Mouse (Mus musculus) lung, embryonic 15.5 days (tissue): ENCODE data around the gene Adamts14. TPM values are rescaled to one million over a fixed set of nuclear protein-coding genes. Genes with fewer than 3 reads are reported as not detected.
A peak's percentile ranks its signal among the peaks of the same experiment; 100 is the strongest.

ENCODE experiments used
- ATAC-seq: fragments of 200-750 bp; cut with Nextera tagmentation; 2 replicates; pipeline ENCODE4 v1.8.0; 2017; ENCODE audit warnings: moderate number of reproducible peaks, borderline replicate concordance; ENCODE audit not compliant: low FRiP score, low TSS enrichment; ENCODE audit errors: extremely low read depth
- H3K27ac ChIP-seq: fragments of 300-500 bp; sonication (generic); 2 replicates; pipeline ENCODE4 v1.5.1; 2015; ENCODE audit warnings: moderate library complexity, mild to moderate bottlenecking, inconsistent platforms
- H3K27me3 ChIP-seq: fragments of 300-500 bp; sonication (generic); 2 replicates; pipeline ENCODE4 v1.6.1; 2015; ENCODE audit warnings: inconsistent platforms
- H3K36me3 ChIP-seq: fragments of 300-500 bp; sonication (generic); 2 replicates; pipeline ENCODE4 v1.6.1; 2015; ENCODE audit warnings: inconsistent platforms
- H3K4me1 ChIP-seq: fragments of 300-500 bp; sonication (generic); 2 replicates; pipeline ENCODE4 v1.6.1; 2015; ENCODE audit warnings: inconsistent platforms
- H3K4me2 ChIP-seq: fragments of 300-500 bp; sonication (generic); 2 replicates; pipeline ENCODE4 v1.6.1; 2015; ENCODE audit warnings: inconsistent platforms, mild to moderate bottlenecking, moderate library complexity
- H3K4me3 ChIP-seq: fragments of 300-500 bp; sonication (generic); 2 replicates; pipeline ENCODE4 v1.5.1; 2015; ENCODE audit warnings: mild to moderate bottlenecking, inconsistent platforms
- H3K9ac ChIP-seq: fragments of 300-500 bp; sonication (generic); 2 replicates; pipeline ENCODE4 v1.6.1; 2015; ENCODE audit warnings: inconsistent platforms
- H3K9me3 ChIP-seq: fragments of 300-500 bp; sonication (generic); 2 replicates; pipeline ENCODE4 v1.6.1; 2016; ENCODE audit warnings: inconsistent platforms
- WGBS: fragments of 180-500 bp; shearing (Covaris S2); methylation state at CpG from one replicate; pipeline ENCODE4 v1.1.7; 2015; 5-methylcytosine and 5-hydroxymethylcytosine counted together
- polyA plus RNA-seq: library from polyadenylated mRNA; unstranded; fragments of >200 nt; fragmentation: Nextera tagmentation; extraction: Ambion mirVana; gene quantifications from 2 replicates; pipeline ENCODE4 v1.2.1, GENCODE M21; 2015

Adamts14 gene
- polyA plus RNA-seq, 1 experiment from 2014 or later, result 1.9 TPM

- H3K9ac ChIP-seq, result no peak overlapping the region
- ATAC-seq, result no peak
- H3K36me3 ChIP-seq, result no peaks in the 10 kb centered on the region
- H3K27me3 ChIP-seq, result no peaks in the 10 kb centered on the region
- no peaks in the 10 kb centered on the region for H3K9me3 ChIP-seq
- H3K27ac ChIP-seq, result no peak overlapping the region
- WGBS, result 74% methylated on average over 5 of the region's 5 CpGs
- H3K4me3 ChIP-seq, result no peak overlapping the region
- H3K4me2 ChIP-seq, result no peak overlapping the region
- no peaks in the 10 kb centered on the region; the same call in 1 of the 2 replicates for H3K4me1 ChIP-seq
Observed at GRCm38 (mm10) chr10:61225694-61226093, 47.5 kb downstream of the Adamts14 start.

GRCm38 (mm10) chr10:61219318-61219717 is 53.9 kb downstream of the Adamts14 start:
- peaks cover 5% of the 10 kb centered on the region; the same call in 1 of the 2 replicates for H3K9me3 ChIP-seq
- ATAC-seq, result no peak
- H3K27me3 ChIP-seq, result no peaks in the 10 kb centered on the region
- WGBS, result 91% methylated on average over 4 of the region's 4 CpGs
- H3K9ac ChIP-seq, result no peak overlapping the region
- H3K4me2 ChIP-seq, result no peak overlapping the region
- H3K36me3 ChIP-seq, result no peaks in the 10 kb centered on the region
- no peaks in the 10 kb centered on the region for H3K4me1 ChIP-seq
- no peak overlapping the region for H3K4me3 ChIP-seq
- H3K27ac ChIP-seq, result no peak overlapping the region

DNA sequence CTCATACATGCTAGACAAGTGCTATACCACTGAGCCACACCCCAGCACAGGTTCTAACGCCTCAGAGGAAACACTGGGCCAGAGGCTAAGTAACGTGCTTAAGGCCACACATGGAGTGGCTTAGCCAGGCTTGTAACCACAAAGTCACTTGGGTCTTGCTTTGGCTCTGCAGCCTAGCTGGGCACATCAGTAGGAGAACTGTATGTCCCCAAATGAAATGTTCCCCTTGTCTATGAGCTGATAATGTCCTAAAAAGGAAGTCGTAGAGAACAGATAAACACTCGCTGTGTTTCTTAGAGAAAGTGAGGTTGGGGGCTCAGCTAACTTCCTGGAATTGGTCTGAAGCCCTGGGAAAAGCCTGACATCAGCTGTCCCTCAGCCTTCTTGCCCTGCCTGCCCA is 57.1 kb downstream of the Adamts14 start:
- 54% methylated on average over 4 of the region's 4 CpGs for WGBS
- H3K4me3 ChIP-seq, result no peak overlapping the region
- H3K9ac ChIP-seq, result no peak overlapping the region
- H3K36me3 ChIP-seq, result no peaks in the 10 kb centered on the region
- H3K27me3 ChIP-seq, result no peaks in the 10 kb centered on the region
- ATAC-seq, result no peak
- peaks cover 5% of the 10 kb centered on the region; the same call in 1 of the 2 replicates for H3K9me3 ChIP-seq
- no peaks in the 10 kb centered on the region for H3K4me1 ChIP-seq
- H3K27ac ChIP-seq, result no peak overlapping the region
- no peak overlapping the region for H3K4me2 ChIP-seq

DNA sequence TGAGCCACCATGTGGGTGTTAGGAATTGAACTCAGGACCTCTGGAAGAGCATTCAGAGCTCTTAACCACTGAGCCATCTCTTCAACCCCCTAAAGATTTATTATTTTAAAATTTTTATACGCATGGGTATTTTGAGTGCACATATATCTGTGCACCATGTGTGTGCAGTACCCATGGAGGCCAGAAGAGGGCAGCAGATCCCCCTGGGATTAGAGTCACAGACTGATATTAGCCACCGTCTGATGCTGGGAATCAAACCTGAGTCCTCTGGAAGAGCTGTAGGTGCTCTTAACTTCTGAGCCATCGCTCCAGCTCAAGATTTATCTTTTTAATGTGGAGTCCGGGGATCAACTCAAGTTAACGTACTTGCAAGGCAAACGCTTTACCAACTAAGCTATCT is 57.6 kb downstream of the Adamts14 start:
- H3K27ac ChIP-seq, result no peak overlapping the region
- ATAC-seq, result no peak
- WGBS, result 96% methylated on average over 6 of the region's 6 CpGs
- no peaks in the 10 kb centered on the region for H3K4me1 ChIP-seq
- H3K4me3 ChIP-seq, result no peak overlapping the region
- no peaks in the 10 kb centered on the region for H3K27me3 ChIP-seq
- H3K9ac ChIP-seq, result no peak overlapping the region
- H3K9me3 ChIP-seq, result peaks cover 5% of the 10 kb centered on the region; the same call in 1 of the 2 replicates
- H3K36me3 ChIP-seq, result no peaks in the 10 kb centered on the region
- no peak overlapping the region for H3K4me2 ChIP-seq

DNA sequence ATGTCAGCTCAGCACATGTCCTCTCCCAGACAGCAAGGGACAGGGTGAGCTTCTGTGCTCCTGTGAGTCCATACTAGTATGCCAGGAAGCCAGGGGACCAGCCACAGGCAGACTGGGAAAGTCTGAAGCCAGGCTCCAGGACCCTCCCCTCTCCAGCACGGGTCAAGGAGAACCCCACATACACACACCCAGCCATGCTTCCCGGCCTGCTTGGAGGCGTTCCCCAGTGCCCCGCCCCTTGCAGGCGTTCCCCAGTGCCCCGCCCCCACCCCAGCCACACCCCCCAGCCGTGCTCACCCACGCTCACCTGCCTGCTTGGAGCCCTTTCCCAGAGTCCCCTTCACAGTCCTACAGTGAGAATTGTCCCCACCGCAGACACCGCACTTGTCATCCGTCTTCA is 60.4 kb downstream of the Adamts14 start:
- peak; percentile 66 for ATAC-seq
- no peak overlapping the region; the same call in 1 of the 2 replicates for H3K4me2 ChIP-seq

GRCm38 (mm10) chr10:61211743-61212142 is 61.5 kb downstream of the Adamts14 start:
- no peak for ATAC-seq
- Histone ChIP-seq H3K9me3 (no peaks in the 10 kb centered on the region), H3K27ac (no peak overlapping the region), H3K9ac (no peak overlapping the region), H3K27me3 (no peaks in the 10 kb centered on the region), H3K4me3 (no peak overlapping the region), H3K4me1 (no peaks in the 10 kb centered on the region), H3K36me3 (no peaks in the 10 kb centered on the region), H3K4me2 (no peak overlapping the region)
- WGBS, result 9% methylated on average over 13 of the region's 13 CpGs

More for the DNA sequence above, 60.4 kb downstream of the Adamts14 start:
- H3K4me1 ChIP-seq, result no peaks in the 10 kb centered on the region
- H3K27me3 ChIP-seq, result no peaks in the 10 kb centered on the region
- no peak overlapping the region for H3K27ac ChIP-seq
- 17% methylated on average over 10 of the region's 11 CpGs for WGBS
- H3K9me3 ChIP-seq, result no peaks in the 10 kb centered on the region
- H3K9ac ChIP-seq, result no peak overlapping the region
- H3K4me3 ChIP-seq, result no peak overlapping the region
- H3K36me3 ChIP-seq, result no peaks in the 10 kb centered on the region

- Histone ChIP-seq H3K27ac (no peak overlapping the region), H3K9me3 (no peaks in the 10 kb centered on the region), H3K4me3 (no peak overlapping the region), H3K9ac (no peak overlapping the region), H3K4me1 (no peaks in the 10 kb centered on the region), H3K27me3 (no peaks in the 10 kb centered on the region), H3K4me2 (no peak overlapping the region), H3K36me3 (no peaks in the 10 kb centered on the region)
- no peak for ATAC-seq
- 78% methylated on average over 4 of the region's 4 CpGs for WGBS
Observed at GRCm38 (mm10) chr10:61211105-61211504, 62.1 kb downstream of the Adamts14 start.

GRCm38 (mm10) chr10:61208114-61208684 is 65.0 kb downstream of the Adamts14 start:
- WGBS, result 74% methylated on average over 9 of the region's 9 CpGs
- Histone ChIP-seq H3K9ac (no peak overlapping the region), H3K27me3 (no peaks in the 10 kb centered on the region), H3K4me1 (no peaks in the 10 kb centered on the region), H3K4me2 (no peak overlapping the region), H3K9me3 (no peaks in the 10 kb centered on the region), H3K4me3 (no peak overlapping the region), H3K27ac (no peak overlapping the region), H3K36me3 (no peaks in the 10 kb centered on the region)
- ATAC-seq, result no peak

DNA sequence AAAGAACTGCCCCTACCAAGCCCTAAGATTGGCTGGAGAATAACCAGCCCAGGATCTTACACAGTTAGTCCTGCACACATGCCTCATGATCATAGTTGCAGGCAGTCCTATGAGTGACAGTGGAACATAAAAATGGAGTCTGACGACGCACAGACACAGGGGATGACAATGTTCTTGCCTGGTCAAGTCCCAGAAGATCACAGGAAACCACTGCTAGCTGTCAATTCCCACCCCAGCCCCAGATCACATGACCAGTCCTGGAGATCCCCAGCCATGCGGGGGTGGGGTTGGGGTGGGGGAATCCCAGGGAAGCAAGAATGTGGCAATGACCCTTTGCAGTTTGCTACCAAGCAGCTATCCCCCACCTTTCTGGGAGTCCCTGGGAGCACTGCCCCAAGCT is 69.3 kb downstream of the Adamts14 start:
- Histone ChIP-seq H3K4me1 (no peaks in the 10 kb centered on the region), H3K27ac (no peak overlapping the region)

DNA sequence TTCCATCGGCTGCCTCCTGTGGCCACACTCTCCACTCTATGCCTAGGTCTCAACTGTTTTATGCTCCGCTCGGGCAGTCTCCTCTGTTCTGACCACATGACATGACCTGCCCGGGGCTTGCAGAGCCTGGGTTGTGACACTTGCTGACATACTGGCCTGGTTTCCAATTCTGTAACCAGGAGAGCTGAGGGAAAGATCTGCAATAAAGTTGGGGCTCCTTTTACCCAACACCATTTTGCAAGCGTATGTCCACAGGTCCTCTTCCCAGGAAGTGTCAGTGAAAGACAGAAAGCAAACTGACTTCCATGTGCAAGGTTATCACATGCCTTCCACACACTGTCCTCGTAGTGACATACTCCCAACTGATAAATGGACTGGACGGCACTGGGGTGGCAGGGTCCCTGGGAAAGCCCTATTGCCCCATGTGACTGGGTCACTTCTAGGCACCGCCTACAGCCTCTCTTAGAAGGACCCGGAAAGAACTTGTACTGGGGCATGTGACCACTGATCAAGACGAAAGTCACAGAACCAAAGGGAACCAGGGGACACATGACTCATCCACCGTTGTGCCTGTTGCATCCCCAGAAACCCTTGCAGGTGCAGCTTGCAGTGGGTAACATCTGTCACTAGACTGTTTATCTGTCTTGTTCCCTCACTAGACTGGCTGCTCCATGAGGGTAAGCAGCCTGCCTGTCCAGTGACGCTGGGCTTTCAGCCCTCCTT is 71.5 kb downstream of the Adamts14 start:
- Histone ChIP-seq H3K4me2 (no peak overlapping the region), H3K36me3 (no peaks in the 10 kb centered on the region)

More for the DNA sequence above, 69.3 kb downstream of the Adamts14 start:
- ATAC-seq, result no peak
- H3K4me2 ChIP-seq, result no peak overlapping the region
- H3K4me3 ChIP-seq, result no peak overlapping the region
- no peaks in the 10 kb centered on the region for H3K27me3 ChIP-seq
- WGBS, result 60% methylated on average over 3 of the region's 3 CpGs
- no peak overlapping the region for H3K9ac ChIP-seq
- no peaks in the 10 kb centered on the region for H3K36me3 ChIP-seq
- no peaks in the 10 kb centered on the region for H3K9me3 ChIP-seq

DNA sequence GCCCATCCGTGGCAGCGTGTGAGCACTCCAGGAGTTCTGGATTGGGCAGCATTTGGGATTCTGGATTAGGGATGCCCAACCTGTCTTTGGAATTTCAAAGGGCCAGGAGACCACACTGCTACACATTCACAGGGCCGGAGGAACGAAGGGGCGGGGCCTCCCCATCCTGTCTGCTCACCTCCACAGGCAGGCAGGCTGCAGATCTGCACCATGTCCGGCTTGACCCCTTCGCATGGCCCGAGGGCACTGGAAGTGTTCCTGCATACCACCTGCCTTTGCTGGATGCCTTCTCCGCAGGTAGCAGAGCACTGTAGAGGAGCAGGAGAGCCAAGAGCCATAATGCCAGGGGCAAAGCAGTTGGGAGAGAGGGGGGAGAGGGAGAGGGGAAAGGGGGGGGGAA is 72.2 kb downstream of the Adamts14 start:
- Histone ChIP-seq H3K4me1 (no peaks in the 10 kb centered on the region), H3K9ac (no peak overlapping the region), H3K4me3 (no peak overlapping the region), H3K4me2 (no peak overlapping the region), H3K27me3 (no peaks in the 10 kb centered on the region), H3K27ac (no peak overlapping the region), H3K9me3 (no peaks in the 10 kb centered on the region), H3K36me3 (no peaks in the 10 kb centered on the region)
- no peak for ATAC-seq
- 46% methylated on average over 9 of the region's 9 CpGs for WGBS

More for the DNA sequence above, 71.5 kb downstream of the Adamts14 start:
- H3K27ac ChIP-seq, result no peak overlapping the region
- no peaks in the 10 kb centered on the region for H3K9me3 ChIP-seq
- H3K27me3 ChIP-seq, result no peaks in the 10 kb centered on the region
- no peaks in the 10 kb centered on the region for H3K4me1 ChIP-seq
- H3K4me3 ChIP-seq, result no peak overlapping the region
- no peak for ATAC-seq
- 65% methylated on average over 12 of the region's 12 CpGs for WGBS
- no peak overlapping the region for H3K9ac ChIP-seq

DNA sequence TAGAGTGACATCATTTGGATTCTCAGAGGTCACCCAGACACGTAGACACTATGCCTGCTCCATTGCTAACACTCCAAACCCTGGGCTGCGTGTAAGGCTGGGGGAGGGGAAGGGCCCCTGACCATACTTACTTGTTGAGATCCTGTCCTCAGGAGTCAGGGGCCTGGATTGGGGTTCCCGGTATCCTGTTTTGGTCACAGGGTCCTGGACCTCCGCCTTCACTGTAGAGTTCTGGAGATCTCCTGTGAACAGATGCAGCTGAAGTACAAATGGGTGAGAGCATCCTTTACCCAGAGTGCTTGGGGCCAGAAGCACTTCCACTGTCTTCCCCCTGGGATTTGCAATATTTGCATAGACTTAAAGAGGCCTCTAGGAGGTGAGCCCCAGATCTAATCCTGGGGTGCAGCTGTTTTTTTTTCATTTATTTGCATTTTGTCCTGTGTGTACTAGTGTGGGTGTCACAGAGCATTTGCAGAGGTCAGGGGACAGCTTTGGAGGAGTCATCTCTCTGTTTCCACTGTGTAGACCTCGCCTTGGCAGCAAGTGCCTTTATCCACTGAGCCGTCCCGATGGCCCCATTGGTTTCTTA is 72.9 kb downstream of the Adamts14 start:
- Histone ChIP-seq H3K4me1 (0 out of 2 replicates have a peak, but pooled peaks cover 4% of the 10 kb centered on the region), H3K27me3 (no peaks in the 10 kb centered on the region), H3K36me3 (no peaks in the 10 kb centered on the region), H3K27ac (no peak overlapping the region), H3K4me2 (no peak overlapping the region), H3K4me3 (no peak overlapping the region), H3K9me3 (no peaks in the 10 kb centered on the region), H3K9ac (no peak overlapping the region)
- WGBS, result 79% methylated on average over 7 of the region's 7 CpGs
- ATAC-seq, result no peak
